Mouse (Mus musculus) intestine, embryonic 14.5 days (tissue): ENCODE results near the gene Tns4. TPM values are rescaled to one million over a fixed set of nuclear protein-coding genes. Genes with fewer than 3 reads are reported as not detected.

Experiments
- ATAC-seq: fragments of 200-750 bp; cut with Nextera tagmentation; replicated peaks from 2 replicates; pipeline ENCODE4 v1.8.0; 2017; ENCODE audit warnings: low read depth, moderate number of reproducible peaks, moderate TSS enrichment, moderate library complexity; ENCODE audit not compliant: low FRiP score, low TSS enrichment
- DNase-seq: peaks from one replicate; pipeline ENCODE4 v3.0.0-alpha.2; 2018; ENCODE audit warnings: low spot score
- H3K27ac ChIP-seq: fragments of 300-500 bp; sonication (generic); 2 replicates; pipeline ENCODE4 v1.5.1; 2014; ENCODE audit warnings: low read depth, mild to moderate bottlenecking, control low read depth
- H3K27me3 ChIP-seq: fragments of 300-500 bp; sonication (generic); replicated peaks from 2 replicates; pipeline ENCODE4 v1.6.1; 2014; ENCODE audit warnings: low read length, control low read depth; ENCODE audit not compliant: control insufficient read depth, insufficient read depth
- H3K36me3 ChIP-seq: fragments of 300-500 bp; sonication (generic); 2 replicates; pipeline ENCODE4 v1.6.1; 2014; ENCODE audit warnings: low read length, control low read depth; ENCODE audit not compliant: control insufficient read depth, insufficient read depth
- H3K4me1 ChIP-seq: fragments of 300-500 bp; sonication (generic); replicated peaks from 2 replicates; pipeline ENCODE4 v1.6.1; 2014; ENCODE audit warnings: low read length, control low read depth, mixed read lengths; ENCODE audit not compliant: control insufficient read depth, insufficient read depth
- H3K4me2 ChIP-seq: fragments of 300-500 bp; sonication (generic); 2 replicates; pipeline ENCODE4 v1.6.1; 2014; ENCODE audit warnings: low read length
- H3K4me3 ChIP-seq: fragments of 300-500 bp; sonication (generic); 2 replicates; pipeline ENCODE4 v1.5.1; 2014; ENCODE audit warnings: low read depth, low read length, control low read depth, mixed read lengths
- H3K9ac ChIP-seq: fragments of 300-500 bp; sonication (generic); 2 replicates; pipeline ENCODE4 v1.6.1; 2014; ENCODE audit warnings: mild to moderate bottlenecking, low read length
- H3K9me3 ChIP-seq: fragments of 300-500 bp; sonication (generic); 2 replicates; pipeline ENCODE4 v1.6.1; 2016; ENCODE audit warnings: low read length, control low read depth; ENCODE audit not compliant: control insufficient read depth
- WGBS: fragments of 180-500 bp; shearing (Covaris S2); extraction: QIAGEN DNeasy Blood & Tissue Kit; methylation state at CpG from one replicate; pipeline ENCODE4 v1.1.7; 2014; 5-methylcytosine and 5-hydroxymethylcytosine counted together
- polyA plus RNA-seq: library from polyadenylated mRNA; unstranded; fragments of >200 nt; fragmentation: Nextera tagmentation; extraction: Ambion mirVana; gene quantifications from 2 replicates; pipeline ENCODE4 v1.2.1, GENCODE M21; 2014

Gene Tns4
- polyA plus RNA-seq, 1 experiment from 2014 or later: 0.84 TPM

- no peak overlapping the region for H3K4me3 ChIP-seq
- peak overlapping the region; percentile 20 for H3K27ac ChIP-seq
- 18% methylated on average over 8 of the region's 8 CpGs for WGBS
- ATAC-seq (no peak), DNase-seq (no peak)
- no peaks in the 10 kb centered on the region for H3K27me3 ChIP-seq
- H3K4me1 ChIP-seq: peaks cover 3% of the 10 kb centered on the region; the same call in 1 of the 2 replicates
- no peak overlapping the region for H3K4me2 ChIP-seq
- H3K9ac ChIP-seq: no peak overlapping the region
- H3K36me3 ChIP-seq: peaks cover 22% of the 10 kb centered on the region
- no peaks in the 10 kb centered on the region for H3K9me3 ChIP-seq
Measured at GRCm38 (mm10) chr11:99055571-99056452, 33.3 kb downstream of the Tns4 start.

- ATAC-seq (no peak), DNase-seq (no peak)
Measured at GRCm38 (mm10) chr11:99055143-99055542, 34.0 kb downstream of the Tns4 start.

GRCm38 (mm10) chr11:99047643-99048042 is 41.5 kb downstream of the Tns4 start:
- Histone ChIP-seq H3K9ac (no peak overlapping the region), H3K4me1 (peaks cover 46% of the 10 kb centered on the region), H3K4me3 (no peak overlapping the region), H3K4me2 (peak overlapping the region; percentile 44), H3K27me3 (no peaks in the 10 kb centered on the region), H3K27ac (peak overlapping the region; percentile 85), H3K36me3 (peaks cover 66% of the 10 kb centered on the region), H3K9me3 (no peaks in the 10 kb centered on the region)
- DNase-seq: no peak
- WGBS: 47% methylated on average over 2 of the region's 2 CpGs
- 0 out of 2 replicates have a peak, but pooled peaks have one; percentile 9 for ATAC-seq

More at GRCm38 (mm10) chr11:99055143-99055542, 34.0 kb downstream of the Tns4 start:
- Histone ChIP-seq H3K36me3 (peaks cover 28% of the 10 kb centered on the region), H3K9me3 (no peaks in the 10 kb centered on the region), H3K27ac (peak overlapping the region; percentile 20; the same call in 1 of the 2 replicates), H3K4me3 (no peak overlapping the region), H3K27me3 (no peaks in the 10 kb centered on the region), H3K4me2 (no peak overlapping the region), H3K4me1 (peaks cover 3% of the 10 kb centered on the region; the same call in 1 of the 2 replicates), H3K9ac (no peak overlapping the region)
- 40% methylated on average over 4 of the region's 4 CpGs for WGBS

GRCm38 (mm10) chr11:99047120-99047519 is 42.0 kb downstream of the Tns4 start:
- Histone ChIP-seq H3K9ac (no peak overlapping the region), H3K27ac (peak overlapping the region; percentile 85), H3K4me3 (no peak overlapping the region), H3K36me3 (peaks cover 61% of the 10 kb centered on the region), H3K27me3 (no peaks in the 10 kb centered on the region), H3K4me1 (peaks cover 46% of the 10 kb centered on the region), H3K4me2 (peak overlapping the region; percentile 44), H3K9me3 (no peaks in the 10 kb centered on the region)
- ATAC-seq (peak; percentile 10; the same call in 1 of the 2 replicates), DNase-seq (no peak)
- 33% methylated on average over 5 of the region's 5 CpGs for WGBS

- no peak overlapping the region for H3K9ac ChIP-seq
- H3K27ac ChIP-seq: peak overlapping the region; percentile 17; the same call in 1 of the 2 replicates
- peaks cover 43% of the 10 kb centered on the region for H3K36me3 ChIP-seq
- WGBS: 45% methylated on average over 12 of the region's 12 CpGs
- peaks cover 49% of the 10 kb centered on the region for H3K4me1 ChIP-seq
- no peak for DNase-seq
- H3K27me3 ChIP-seq: no peaks in the 10 kb centered on the region
- peak overlapping the region; percentile 44 for H3K4me2 ChIP-seq
- no peak for ATAC-seq
- H3K4me3 ChIP-seq: no peak overlapping the region
- H3K9me3 ChIP-seq: no peaks in the 10 kb centered on the region
Measured at GRCm38 (mm10) chr11:99045159-99045889, 43.8 kb downstream of the Tns4 start.

GRCm38 (mm10) chr11:99044306-99044705 is 44.8 kb downstream of the Tns4 start:
- 69% methylated on average over 5 of the region's 5 CpGs for WGBS
- H3K27ac ChIP-seq: no peak overlapping the region
- H3K27me3 ChIP-seq: no peaks in the 10 kb centered on the region
- DNase-seq (no peak), ATAC-seq (no peak)
- H3K9ac ChIP-seq: no peak overlapping the region
- H3K9me3 ChIP-seq: no peaks in the 10 kb centered on the region
- no peak overlapping the region for H3K4me3 ChIP-seq
- peaks cover 33% of the 10 kb centered on the region for H3K36me3 ChIP-seq
- peak overlapping the region; percentile 44 for H3K4me2 ChIP-seq
- peaks cover 51% of the 10 kb centered on the region for H3K4me1 ChIP-seq

- 48% methylated on average over 6 of the region's 6 CpGs for WGBS
- Histone ChIP-seq H3K4me2 (peak overlapping the region; percentile 44), H3K4me1 (peaks cover 51% of the 10 kb centered on the region), H3K9me3 (no peaks in the 10 kb centered on the region), H3K4me3 (peak overlapping the region; percentile 10; the same call in 1 of the 2 replicates), H3K9ac (no peak overlapping the region), H3K27ac (no peak overlapping the region), H3K27me3 (no peaks in the 10 kb centered on the region), H3K36me3 (peaks cover 26% of the 10 kb centered on the region)
- no peak for DNase-seq
- ATAC-seq: no peak
Measured at GRCm38 (mm10) chr11:99043632-99044031, 45.5 kb downstream of the Tns4 start.

GRCm38 (mm10) chr11:99042834-99043431 is 46.2 kb downstream of the Tns4 start:
- 13% methylated on average over 12 of the region's 12 CpGs for WGBS

More at GRCm38 (mm10) chr11:99042834-99043431, 46.2 kb downstream of the Tns4 start:
- Histone ChIP-seq H3K36me3 (peaks cover 19% of the 10 kb centered on the region), H3K27ac (peak overlapping the region; percentile 97), H3K4me1 (peaks cover 48% of the 10 kb centered on the region), H3K4me2 (peak overlapping the region; percentile 85), H3K4me3 (peak overlapping the region; percentile 90), H3K9me3 (no peaks in the 10 kb centered on the region), H3K9ac (peak overlapping the region; percentile 91), H3K27me3 (no peaks in the 10 kb centered on the region)
- DNase-seq (peak; percentile 72), ATAC-seq (no peak)
